Mouse (Mus musculus): ENCODE measurements around the gene Cd48.

DNA sequence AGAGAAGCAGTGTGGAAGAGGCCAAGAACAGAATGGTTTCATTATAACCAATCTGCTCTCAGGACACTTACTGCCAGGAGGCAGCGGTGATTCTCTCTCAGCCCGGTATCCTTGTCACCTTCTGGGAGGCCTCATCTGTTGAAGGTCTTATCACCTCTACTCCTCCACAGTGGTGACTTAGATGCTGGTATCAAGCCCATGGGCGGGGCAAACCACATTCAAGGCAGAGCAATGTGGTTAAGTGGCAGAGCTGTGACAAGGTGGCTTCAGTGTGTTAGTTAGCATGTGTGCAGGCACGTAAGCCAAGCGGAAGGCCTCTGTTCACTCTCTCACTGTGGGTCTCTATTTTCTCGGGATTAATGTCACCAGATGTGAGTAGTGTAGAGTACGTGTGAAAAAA lies 38.2 kb upstream of the Cd48 start:
- no peak for TF ChIP-seq CTCF (IDR thresholded peaks at IDR 0.05; ENCODE audit: low read depth, low read length)
- TF ChIP-seq GATA1 (IDR thresholded peaks at IDR 0.05; ENCODE audit: borderline replicate concordance, low read length) = no peak
- no peak for TF ChIP-seq TAL1 (conservative IDR thresholded peaks at IDR 0.05; ENCODE audit: low read depth, low read length)
- no peak for TF ChIP-seq GATA2 (IDR thresholded peaks at IDR 0.05; ENCODE audit: borderline replicate concordance, low read depth, low read length)

All from G1E (cell line).